Mouse (Mus musculus) layer of hippocampus, adult 8-10 months (tissue): Measurements from ENCODE around the gene AU022252. TPM values are rescaled to one million over a fixed set of nuclear protein-coding genes. Genes with fewer than 3 reads are reported as not detected.

Experiments used
- DNase-seq, 2 experiments: peaks; one replicate each; pipeline ENCODE4 v3.0.0; 2022; ENCODE audit warnings: low spot score in 2 of 2
- total RNA-seq, 4 experiments: library from RNA; stranded (reverse); gene quantifications; 2 replicates each; pipeline ENCODE4 v1.2.4; 2022

AU022252 gene
- total RNA-seq, 4 experiments from 2014 or later = 23.1 to 32.9 (median 25.6) TPM

DNA sequence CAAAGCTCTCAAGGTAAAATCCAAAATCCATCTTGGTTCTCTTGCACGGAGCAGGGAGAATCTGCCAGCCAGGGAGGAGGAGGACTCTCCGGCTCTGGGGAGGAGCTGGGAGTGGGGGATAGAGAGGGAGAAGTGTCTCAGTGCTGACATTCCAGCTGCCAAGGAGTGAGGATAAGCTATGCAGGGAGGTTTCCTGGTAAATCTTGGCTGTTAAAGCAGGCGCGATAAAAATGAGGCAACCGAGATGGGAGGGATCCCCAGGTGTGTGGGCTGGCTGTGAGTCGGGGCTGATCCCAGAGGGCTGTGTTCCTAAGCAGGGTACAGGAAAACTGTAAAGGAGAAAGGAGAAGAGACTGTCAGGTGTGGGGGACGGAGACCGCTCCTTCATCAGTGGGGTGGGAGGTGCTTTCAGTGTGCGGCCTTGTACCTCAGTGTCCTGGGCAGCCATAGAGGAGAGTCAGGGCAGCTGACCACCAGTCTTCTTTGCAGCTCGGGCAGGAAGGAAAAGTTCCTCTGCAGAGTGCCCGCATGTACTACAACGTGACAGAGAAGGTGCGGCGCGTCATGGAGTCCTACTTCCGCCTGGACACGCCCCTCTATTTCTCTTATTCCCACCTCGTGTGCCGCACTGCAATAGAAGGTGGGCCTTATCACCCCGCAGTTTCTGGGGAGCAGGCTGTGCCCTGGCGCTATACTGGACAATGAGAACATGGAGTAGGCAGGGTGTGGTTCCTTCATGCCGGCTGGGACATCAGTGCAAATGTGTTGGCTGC, 12.1 kb upstream of the AU022252 start:
- no peak for DNase-seq

DNA sequence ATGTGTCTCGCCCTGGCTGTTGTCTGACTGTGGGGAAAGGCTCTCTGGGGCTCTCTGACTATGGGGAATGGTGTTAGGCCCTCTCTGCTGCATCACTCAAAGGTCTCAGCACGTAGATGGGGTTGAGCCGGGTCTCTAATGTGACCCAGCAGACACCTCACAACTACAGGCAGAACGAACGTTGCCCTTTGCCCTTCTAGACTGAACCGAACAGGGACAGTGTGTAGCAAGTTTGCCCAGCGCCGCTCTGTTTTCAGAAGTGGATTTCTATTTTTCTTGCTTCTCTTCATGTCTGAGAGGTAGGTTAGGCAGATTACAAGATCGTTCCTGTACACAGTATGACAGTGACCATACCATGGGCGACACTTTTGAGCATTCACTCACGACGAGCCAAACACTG, 10.1 kb upstream of the AU022252 start:
- no peak for DNase-seq

DNA sequence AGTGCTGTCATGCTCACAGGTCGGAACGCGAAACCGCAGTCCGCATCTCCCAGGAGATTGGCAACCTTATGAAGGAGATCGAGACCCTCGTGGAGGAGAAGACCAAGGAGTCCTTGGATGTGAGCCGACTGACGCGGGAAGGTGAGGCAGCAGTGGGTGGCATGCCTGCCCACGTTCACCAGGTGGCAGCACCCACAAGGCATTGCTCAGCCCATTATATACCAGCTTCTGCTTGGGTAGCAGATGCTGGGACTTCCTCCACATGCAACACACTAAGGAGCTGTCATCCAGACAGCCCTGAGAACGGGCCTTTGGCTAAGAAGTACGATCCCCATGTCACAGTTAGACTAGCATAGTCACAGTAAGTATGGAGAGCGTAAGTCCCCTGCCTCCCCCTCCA, 9.2 kb upstream of the AU022252 start:
- DNase-seq = peak; percentile 54 to 57

DNA sequence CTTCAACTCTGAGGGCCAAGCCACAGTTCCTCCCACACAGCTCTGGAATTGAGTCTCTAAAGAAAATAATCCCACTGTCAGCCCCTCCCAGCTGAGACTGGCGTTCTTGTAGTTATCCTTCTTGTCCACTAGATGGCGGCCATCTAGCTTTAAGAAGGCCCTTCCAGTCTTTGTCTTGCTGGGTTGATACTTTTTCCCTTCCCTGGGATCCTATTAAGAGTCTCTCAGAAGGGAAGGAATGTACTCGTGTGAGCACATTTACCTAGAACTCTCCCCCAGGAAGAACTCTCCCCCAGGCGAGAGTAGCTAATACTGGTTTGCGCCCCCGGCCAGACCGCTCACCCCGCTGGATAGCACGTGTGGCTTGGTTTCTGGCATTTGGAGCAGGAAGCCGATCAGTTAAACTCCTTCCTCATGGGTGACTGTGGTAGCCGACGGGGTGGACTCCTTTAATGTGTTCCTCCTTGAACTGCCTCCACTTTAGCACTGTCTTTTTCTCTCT, 6.7 kb upstream of the AU022252 start:
- peak in 1 of 2 experiments; percentile 43 for DNase-seq

DNA sequence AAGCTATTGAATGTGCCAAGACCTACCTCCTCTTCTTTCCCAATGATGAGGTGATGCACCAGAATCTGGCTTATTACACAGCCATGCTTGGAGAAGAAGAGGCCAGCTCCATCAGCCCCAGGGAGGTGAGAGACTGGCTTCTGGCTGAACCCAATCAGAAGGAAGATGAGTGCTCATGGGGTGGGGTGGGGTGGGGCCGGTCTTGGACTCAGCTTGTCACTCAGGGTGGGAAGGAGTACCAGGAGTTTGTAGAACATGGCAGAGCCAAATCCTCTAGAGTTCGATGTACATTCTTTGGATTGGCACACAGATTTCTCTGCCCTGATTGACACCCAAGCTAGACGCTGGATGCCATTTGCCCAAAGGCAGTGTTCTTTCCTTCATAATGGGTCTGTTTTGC, 6.1 kb upstream of the AU022252 start:
- DNase-seq = no peak

DNA sequence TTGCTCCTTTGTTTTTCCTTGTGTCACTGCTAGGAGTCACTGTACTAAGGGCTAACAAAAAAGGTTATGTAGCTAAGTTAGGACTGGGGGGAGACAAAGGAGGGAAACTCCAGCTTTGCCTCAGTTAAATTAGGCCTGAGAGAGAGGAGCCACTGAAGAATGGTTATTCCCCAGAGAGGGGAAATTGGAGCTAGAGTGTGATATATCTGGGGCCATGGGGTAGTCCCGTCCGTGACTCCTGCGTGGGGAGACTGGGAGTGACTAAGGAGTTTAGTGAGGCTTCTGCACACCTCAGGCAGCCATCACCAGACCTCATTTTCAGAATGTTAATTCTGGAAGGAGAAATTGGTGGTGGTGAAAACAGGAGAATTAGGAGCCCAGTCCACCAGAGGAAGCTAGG, 1.8 kb upstream of the AU022252 start:
- DNase-seq = no peak

DNA sequence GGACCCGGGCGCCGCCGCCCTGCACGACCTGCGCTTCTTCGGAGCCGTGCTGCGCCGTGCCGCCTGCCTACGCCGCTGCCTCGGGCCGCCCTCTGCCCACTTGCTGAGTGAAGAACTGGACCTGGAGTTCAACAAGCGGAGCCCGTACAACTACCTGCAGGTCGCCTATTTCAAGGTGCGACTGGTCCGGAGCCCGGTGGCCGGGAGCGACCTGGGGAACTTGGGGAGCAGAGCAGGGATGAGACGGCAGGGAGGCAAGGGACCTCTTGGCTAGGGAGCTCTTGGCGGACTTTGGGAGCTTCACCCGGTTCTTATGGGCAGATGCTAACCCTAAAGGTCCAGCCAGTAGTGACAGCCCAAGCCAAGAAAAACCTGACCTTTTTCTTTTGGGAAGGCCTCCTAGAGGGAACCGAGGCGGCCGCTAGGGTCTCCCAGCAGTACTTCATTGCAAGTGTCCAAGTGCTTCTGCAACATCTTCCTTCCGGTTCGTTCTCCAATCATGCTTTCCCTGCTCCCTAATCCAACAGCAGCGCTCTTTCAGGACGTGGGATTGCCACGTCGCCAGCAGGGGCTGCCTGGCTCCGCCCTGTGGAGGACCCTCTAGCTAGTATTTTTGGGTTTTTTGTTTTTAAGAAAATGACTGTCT, 867 bp upstream of the AU022252 start:
- peak in 1 of 2 experiments; percentile 52 for DNase-seq

DNA sequence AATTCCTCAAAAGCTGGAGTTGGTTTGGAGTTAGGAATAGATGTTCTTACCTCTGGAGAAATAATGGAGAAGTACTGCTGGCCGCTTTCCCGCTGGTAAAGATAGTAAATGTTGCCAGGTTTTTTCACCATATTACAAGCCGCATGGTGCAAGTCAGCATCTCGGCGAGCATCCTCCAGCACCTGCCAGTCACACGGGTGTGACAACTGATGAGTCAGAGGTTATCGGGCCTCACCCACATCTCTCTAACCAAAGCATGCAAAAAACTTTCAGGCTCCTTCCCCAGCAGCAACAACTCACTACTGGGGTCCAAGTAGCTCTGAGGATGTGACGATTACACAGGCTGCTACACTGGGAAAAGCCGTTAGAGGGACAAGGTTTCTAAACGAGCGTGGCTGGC, 5.8 kb downstream of the AU022252 start:
- no peak for DNase-seq

DNA sequence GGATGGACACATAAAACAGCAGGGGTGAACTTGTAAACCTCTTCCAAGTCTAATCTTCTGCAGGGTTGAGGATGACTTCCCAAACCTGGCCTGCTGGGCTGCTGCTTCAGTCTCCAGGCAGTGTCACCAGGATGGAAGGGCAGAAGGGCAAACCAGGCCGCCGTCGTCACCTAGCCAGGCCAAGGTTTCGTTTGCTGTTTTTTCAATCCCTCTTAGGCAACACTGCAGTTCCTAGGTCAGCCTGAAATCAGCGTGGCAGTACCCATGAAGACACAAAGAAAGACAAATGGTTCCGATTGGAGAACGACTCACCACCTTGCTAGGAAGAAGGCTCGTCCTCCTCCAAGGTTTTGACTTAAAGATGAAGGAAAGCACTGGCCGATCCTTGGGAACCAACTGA, 6.8 kb downstream of the AU022252 start:
- DNase-seq = no peak

DNA sequence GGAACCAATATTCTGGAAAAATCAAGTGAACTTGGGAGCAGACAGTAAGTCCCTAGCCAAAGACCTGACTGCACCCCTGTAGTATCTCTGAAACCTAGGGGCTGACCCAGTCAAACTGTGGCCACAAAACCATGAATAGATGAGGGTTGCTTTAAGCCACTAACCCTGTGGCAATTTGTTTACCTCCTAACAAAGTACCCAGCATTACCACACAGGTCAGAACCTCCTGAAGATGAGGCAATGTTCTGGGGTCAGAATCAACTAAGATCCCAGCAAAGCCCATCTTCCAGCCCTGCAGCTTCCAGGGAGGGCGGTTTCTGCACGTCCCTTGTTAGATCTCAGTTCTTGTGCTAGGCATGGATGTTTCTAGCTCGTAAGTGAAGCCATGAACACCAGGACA, 8.0 kb downstream of the AU022252 start:
- DNase-seq = no peak

DNA sequence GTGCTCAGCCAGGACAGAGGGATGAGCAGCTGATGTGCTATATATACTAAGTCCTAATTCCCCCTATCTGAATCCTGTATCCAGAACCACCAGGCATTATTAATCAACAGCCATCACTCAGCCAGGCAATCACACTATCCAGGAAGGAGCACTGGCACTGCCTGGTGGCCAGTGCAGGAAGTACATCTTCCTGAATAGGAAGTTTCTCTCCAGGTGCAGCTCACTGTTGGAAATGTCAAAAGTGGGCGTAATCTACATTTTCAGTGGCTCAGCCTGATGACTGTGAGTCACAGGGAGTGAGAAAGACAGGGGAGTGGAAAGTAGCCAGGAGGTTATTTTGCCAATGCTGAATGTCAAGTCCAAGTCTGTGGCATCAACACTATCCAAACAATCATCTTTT, 8.8 kb downstream of the AU022252 start:
- DNase-seq = peak in 1 of 2 experiments; percentile 48

DNA sequence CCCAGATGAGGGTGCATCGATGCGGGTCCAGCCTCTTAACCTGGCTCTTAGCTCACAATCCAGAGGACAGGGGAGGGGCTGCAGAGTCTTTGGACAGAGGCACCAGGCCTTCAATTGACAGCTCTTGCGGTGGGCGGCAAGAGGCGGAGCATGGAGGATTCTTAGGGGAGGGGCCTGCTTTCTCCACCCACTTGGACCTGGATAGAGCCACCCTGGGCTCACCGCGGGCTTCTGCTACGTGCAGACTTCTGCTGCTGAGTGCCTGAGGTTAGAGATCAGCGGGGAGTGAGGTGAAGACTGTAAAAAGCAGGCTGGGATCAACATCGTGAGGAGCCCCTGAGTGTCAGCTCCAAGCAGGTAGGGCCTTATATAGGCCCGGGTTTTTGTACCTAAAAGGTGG, 14.3 kb downstream of the AU022252 start, which contains the start of gene Tmem269:
Gene Tmem269, minus strand, starts transcription at position 49 of the 400 bp plus-strand sequence.
- no peak for DNase-seq

DNA sequence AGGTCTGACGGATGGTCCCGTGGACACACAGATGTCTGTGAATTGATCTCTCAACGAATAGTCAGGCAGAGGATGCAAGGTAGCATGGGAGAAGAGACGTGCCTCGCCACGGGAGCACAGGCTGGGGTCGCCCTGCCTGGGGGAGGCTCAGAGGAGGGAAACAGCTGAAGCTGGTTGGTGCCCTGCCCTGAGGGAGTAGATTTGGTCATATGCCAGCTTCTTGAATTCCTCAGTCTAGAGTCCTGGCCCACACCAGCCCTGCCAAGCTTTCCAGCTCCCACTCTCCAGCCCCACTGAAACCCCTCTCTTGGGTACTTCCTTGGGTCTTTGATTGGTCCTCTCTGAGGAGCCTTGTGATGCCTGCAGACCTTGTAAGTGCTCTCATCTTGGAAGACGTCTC, 15.8 kb downstream of the AU022252 start:
- DNase-seq = no peak

DNA sequence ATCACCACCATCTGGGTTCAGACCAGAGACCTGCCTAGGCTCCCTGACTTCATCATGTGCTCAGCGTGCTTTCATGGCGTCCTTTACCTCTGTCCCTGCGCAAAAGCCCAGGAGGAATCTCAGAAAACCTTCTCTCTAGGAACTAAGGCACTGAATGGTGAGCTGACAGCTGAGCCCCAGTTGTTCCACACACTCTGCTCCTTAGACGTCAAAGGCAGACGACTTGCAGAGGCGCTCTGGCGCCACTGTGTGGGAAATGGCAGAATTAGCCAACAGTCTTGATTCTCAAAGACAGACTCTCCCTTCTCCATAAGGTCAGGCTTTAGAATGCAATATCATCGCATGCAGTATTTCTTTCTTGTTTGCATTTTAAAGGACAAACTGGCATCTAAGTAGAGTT, 27.8 kb downstream of the AU022252 start:
- peak in 1 of 2 experiments; percentile 51 for DNase-seq

DNA sequence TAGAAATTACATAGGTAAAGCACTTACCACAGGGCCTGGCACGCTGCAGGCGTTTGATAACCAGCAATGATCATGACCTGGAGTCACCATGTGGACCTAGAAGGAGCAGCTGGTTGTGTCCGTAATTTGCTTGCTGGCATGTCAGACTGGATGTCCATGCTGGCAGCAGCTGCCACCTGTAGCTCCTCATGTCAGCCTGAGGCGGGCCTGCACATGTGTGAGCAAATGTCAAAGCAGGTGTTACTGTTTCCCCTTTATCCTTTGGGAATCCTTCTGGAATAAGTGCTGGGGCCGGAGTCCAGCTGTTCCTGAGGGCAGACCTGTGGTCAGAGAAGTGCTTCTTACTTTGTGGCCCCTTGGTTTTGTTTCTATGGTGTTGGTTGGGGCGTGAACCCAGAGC, 34.4 kb downstream of the AU022252 start:
- DNase-seq = no peak

DNA sequence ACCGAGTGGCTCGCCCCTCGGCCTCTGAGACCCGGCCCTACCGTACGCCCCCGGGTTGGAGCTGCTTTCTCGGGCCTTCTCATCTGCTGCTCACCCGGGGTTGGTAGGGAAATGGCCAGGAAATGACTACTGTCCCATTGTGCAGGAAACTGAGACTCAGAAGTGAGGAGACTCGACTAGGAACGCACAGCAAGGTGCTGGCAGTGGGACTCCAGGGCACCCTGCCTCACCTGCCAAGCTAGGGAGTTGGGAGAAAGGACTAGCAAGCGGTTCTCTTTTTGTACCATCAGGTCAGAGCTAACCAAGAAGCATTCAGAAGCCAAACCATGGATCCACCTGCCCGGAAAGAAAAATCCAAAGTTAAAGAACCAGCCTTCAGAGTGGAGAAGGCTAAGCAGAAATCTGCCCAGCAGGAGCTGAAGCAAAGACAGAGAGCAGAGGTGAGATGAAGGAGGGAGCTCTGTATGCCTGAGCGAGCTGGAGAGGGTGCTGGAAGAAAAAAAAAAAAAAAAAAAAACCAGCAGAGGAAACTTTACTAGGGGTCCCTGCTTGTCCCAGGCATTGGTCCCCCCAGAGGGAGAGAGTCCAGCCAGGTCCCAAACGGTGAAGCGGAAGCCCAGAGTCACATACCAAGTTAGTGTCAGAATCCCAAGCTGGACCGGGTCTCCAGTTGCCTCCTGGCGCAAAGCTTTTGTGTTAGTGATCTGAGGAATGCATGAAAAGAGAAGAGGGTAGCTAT, 36.8 kb downstream of the AU022252 start:
- no peak for DNase-seq

DNA sequence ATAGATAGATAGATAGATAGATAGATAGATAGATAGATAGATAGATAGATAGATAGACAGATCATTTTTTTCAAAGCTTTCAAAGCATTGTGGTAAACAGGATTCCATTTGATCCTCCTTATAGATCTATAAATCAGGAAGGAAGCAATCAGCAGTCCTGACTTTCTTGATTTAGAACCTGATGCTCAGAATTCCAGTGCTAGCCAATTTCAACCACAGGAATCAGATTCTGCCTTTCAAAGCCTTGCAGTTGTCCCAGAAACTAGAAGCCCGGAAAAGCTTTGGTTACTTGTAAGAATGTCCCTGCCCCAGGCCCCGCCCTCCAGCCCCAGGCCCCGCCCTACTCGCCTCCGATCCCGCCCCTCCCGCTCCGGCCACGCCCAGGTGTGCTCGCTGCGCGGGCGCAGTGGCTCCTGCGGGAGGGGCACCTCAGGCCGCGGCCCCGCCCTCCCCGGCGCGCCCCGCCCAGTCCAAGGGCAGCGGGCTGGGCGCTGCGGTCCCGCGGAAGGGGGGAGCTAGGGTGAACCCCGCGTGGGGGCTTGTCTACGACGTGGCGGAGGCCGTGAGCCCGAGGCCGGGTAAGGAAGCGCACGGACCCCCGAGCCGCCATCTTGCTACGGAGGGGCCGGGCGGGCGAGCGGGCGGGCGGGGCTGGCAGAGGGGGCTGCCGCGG, 37.5 kb downstream of the AU022252 start, which contains the start of gene Svbp:
Gene Svbp, plus strand, starts transcription at position 398 of the 673 bp plus-strand sequence.
- peak; percentile 53 to 74 for DNase-seq

DNA sequence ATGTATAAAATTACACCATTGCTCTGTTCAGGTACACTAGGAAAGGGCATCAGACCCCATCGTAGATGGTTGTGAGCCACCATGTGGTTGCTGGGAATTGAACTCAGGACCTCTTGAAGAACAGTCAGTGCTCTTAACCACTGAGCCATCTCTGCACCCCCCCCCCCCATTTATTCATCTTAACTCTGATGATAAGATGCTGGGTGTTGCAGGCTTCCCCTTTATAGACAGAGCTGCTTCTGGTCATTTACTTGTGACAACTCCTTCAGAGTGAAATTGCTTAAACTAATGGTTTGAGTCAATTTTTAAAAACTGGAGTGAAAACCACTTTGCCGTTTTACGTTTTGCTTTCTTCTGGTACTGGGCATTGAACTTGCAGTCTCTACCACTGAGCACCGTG, 39.8 kb downstream of the AU022252 start:
- DNase-seq = no peak

DNA sequence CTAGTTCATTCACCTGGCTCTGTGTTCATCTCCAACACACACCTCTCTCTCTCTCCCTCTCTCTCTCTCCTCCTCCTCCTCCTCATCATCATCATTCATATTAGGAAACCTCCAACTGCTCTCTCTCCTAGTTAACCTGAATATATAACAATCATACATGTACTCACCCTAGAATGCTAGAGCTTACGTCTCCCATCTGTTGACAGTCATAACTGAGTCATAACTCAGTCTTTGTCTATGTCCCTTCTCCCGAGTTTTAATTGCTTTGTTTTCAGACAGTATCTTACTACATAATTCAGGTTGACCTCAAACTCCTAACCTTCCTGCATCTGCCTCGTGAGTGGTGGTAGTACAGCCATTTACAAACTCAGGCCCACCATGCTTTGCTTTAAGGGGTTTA, 41.2 kb downstream of the AU022252 start:
- DNase-seq = no peak

DNA sequence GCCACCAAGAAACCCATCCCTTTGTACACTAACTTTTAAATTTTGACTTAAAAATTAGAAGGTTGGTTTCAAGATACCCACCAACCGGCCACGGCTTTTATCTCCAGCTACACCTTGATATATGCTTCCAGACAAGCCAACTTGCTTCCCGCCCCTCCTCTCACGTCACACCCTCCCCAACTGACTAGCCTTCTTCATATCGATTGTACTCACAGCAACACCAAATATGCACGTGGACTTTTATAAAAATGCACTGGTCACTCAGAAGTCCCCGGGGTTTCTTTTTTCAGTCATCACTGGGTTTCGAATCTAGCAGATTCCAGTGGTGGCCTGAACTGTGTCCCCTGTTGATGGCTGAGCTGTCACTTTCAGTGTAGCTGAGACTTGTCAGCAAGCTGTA, 41.9 kb downstream of the AU022252 start:
- no peak for DNase-seq

DNA sequence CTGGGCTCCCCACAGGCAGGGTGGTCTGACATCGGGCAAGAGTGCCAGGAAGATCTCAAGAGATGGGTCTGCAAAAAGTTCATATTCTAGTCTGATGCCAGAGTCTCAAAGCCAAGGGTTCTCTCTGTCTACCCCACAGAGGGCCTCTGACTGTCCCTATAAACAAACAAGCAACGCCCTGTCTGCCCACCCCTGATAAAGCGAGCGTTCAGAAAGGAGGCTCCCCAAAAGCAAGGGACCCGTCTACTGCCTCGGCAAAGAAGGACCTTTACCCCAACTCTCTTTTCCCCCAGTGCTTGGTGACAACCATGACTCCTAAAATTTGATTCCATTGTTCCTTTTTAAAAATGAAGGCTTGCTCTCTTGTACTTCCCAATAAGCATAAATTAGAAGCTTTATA, 42.6 kb downstream of the AU022252 start, which contains the start of gene Ermap:
Gene Ermap, minus strand, starts transcription at position 148 of the 400 bp plus-strand sequence.
- DNase-seq = no peak
